Mouse (Mus musculus) spleen, postnatal 10 days (tissue): ENCODE data around the gene Nod2.

ENCODE experiments used
- DNase-seq, 2 experiments: peaks; one replicate each; pipeline ENCODE4 v3.0.0; 2021 to 2022; ENCODE audit warnings: low spot score in 2 of 2

The Nod2 gene

DNA sequence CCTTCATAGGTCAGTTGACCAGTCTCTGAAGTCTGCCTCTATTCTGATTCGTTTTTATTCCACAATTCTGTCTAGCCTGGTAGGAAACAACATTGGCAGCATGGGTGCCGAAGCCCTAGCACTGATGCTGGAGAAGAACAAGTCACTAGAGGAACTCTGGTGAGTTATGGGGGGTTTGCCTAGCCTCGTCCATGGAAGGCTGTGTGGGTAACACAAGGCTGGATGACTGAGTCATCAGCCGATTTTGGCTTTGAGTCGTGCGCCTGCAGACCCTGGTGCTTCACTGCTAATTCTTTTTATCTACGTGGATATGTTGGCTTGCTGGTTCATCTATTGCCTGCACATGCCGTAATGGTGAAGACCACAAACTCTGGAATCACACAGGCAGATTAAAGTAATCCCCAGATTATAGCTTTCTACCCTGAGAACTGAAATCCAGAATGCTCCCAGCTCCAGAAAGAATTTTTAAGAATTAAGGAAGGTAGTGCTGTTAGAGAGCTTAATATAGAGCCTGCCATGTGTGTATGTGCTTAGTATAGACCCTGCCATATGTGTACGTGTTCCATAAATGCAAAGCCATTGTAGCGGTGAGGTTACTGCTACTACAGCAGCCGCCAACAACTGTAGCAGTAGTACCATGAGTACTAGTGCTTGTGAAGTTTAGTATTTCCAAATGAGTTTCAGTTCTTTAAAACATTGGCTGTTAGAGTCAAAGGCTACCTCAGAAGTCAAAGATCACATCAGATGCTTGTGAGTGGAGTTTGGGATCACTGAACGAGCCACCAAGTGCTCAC, 28.5 kb downstream of the Nod2 start:
- DNase-seq, result no peak

DNA sequence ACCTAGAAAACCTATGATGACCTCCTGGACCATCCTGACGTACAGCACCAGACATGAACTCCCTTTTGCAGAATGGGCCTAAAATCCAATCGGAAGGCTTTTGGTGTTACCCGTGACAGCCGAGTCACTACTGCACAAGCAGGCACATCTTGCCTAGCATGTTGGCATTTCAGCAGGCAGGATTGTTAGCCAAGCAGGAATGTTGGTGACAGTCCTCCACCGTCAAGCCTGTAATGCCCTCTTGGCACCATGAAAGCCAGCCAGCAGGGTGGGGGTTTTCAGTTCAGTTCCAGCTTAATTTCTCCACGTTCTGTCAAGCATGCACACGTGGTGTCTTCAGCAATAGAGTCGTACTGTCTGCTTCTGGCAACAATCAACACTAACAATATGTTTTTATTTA, 30.0 kb downstream of the Nod2 start:
- DNase-seq, result no peak

DNA sequence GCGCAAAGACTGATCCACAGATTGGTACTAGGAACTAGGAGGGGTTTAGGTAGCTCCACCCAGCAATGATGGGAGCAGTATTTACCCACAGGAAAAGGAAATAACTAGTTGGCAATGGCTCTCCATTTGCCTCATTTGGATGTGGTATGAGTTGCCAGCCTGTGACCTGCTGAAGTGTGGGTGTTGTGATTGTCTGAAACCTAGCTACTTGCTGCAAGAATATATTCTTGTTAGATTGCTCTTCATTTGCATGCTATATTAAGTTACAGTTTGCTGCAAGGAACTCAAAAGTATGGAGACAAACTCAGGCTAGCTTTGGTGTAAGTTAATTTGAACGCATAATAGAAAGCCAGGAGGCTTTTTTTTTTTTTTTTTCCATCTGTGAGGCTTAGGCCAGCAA, 33.5 kb downstream of the Nod2 start:
- no peak for DNase-seq

DNA sequence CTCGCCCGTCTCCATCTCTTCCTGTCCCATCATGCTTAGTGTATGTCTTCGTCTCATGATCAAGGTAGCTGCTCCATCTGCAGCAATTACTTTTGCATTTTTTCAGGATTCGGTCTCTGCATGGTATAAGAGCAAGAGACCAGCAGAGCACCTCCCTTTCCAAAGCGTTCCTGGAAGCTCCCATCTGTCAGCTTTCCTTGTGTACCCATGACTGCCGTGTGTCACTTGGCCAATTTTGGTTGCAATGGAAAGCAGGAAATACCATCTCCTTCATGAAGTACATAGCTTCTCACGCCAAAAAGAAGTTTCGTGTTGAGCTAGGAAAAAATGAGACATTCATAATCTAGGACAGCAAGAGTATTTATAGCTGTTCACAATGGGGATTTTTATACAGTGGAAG, 33.9 kb downstream of the Nod2 start:
- no peak for DNase-seq

DNA sequence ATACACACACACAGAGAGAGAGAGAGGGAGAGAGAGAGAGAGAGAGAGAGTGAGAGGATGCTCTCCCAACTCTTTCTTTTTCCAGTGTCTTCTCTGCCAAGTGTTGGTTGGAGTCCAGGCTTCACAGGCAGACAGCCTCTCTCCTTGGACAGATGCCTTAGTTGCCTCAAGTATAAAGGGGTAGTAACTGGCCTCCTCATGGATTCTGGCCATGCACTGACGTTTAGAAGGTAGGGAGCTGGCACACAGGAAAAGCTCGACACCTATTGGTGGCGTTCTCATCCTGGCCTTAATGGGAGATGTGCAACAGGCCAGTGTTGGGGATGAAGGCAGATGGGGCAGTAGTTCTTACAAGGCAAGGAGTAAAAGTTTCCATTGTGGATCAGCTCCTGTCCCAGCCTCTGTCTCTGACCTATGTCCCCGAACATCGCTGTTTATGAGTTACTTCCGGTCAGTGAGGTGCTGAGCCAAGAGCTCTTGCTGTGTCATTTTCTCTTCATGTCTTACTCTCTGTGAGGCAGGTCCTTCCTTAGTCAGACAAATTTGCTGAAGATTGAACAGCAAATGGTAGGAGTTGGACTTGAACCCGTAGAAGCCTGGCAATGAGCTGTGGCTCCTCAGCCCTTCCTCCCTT, 36.7 kb downstream of the Nod2 start:
- DNase-seq, result no peak

DNA sequence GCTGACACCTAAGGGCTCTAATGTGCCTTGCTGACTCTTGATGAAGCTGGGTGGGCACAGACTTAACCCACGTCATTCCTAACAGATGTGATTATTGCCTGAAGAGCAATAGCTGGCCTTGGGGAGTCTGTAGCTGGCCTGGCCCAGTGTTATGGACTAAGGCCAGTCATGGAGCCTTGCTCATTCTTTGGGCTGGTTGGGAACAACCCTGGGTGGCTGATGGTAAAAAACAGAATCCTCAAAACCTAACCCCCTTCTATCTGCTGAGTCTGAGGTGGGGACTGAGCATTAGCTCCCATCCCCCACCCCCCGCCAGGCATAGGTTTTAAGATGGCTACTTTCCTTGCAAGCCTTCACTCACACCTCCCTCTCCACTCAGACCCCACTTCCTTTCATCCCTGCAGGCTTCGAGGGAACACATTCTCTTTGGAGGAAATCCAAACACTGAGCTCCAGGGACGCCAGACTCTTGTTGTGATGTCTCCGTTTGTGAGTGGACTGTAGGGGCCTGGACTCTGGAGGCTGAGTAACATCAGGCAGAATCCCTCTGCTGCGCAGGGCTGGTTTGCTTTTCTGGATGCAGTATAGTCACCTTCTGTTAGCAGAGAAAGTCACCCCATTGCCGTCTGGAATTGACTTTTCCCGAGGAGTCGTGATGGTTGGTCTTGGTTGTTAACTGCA, 39.3 kb downstream of the Nod2 start:
- DNase-seq, result no peak

DNA sequence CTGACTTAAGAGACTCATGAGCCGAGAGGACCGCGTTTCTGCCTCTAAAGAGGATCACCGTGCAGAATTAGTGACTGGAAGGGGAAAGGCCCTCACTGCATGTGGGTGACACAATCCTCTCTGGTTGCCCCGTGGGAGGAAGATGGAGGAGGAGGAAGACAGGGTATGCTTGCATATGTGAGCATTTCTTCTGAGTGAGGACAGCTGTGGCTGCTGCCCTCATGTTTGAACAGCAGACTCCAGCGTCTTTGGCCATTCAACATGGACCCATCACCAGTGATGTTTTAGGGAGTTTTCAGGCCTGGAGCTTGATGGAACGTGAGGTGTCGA, 39.8 kb downstream of the Nod2 start:
- DNase-seq, result no peak

DNA sequence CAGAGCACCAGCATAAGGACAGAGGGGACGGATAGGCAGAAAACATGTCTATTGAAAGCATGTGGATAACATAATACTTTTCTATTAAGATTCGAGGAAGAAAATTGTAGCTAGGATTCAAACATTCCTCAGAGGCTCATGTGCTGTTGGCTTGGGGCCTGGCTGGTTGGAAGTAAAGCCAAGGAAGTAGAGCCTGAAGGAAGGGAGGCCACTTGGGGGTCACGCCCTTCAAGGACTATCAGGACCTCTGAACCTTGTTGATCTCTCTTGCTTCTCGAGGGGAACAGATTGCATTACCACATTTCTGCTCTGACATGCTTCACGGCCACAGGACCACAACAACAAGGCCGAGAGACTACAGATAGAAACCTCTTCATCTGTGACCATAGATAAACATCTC, 42.0 kb downstream of the Nod2 start:
- peak in 1 of 2 experiments; percentile 11 for DNase-seq

DNA sequence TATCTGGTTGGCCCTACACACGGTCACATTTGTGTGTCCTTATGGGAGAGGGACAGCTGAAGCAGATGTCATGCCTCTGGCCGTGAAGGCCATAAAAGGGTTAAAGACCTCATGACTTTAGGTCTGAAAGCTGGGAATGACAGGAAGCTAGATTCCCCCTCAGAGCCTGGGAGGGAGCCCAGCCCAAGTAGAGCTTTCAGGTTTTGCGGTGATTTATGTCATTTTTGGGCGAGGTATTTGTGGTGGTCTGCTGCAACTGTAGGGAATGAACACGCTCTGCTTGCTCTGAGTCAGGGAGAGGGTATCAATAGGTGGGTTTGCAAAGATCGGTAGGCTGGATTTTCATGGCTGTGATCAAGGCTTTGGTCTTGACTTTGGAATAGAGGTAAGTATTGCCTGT, 42.8 kb downstream of the Nod2 start:
- DNase-seq, result no peak

DNA sequence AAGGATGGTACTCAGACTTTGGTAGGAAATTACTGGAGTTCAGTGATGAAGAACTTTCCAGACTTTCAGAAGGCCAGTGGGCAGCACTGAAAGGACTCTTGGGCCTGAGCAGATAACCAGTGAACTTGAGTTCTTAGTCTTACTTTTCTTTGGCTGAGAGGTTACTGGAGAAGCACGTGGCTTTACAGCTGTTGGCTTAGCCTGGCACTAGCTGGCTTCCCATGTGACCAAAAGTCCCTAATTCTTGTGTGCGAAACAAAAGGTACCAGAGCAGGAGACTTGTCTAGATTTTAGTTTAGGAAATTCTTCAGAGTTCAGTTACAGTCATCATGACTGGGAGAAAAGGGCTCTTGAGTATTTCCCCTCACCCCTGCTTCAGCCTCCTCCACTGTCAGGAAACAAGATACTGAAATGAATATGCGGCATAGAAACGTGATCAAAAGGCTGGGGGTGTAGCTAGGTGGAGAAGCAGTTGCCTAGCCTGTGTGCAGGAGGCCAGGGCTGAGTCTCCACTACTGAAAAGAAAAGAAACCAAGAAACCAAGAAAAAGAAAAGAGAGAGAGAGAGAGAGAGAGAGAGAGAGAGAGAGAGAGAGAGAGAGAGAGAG, 44.3 kb downstream of the Nod2 start:
- no peak for DNase-seq

DNA sequence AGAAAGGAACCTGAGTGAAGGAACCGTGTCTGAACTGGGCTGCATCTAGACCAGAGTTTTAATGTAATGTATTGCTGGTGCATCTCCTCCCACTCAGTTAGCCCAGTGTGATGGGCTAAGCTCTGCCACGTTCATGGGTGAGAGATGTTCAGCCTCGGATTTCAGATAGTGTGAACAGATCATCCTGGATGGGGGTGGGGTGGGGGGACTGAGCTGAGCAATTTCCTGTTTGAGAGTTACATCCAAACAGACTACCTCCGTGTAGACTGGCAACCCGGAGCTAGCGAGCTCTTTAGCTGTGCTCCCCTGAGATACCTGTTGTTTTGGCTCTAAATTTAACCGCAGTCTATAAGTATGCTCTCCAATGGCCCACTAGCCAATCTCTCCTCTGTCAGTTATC, 44.8 kb downstream of the Nod2 start:
- no peak for DNase-seq

DNA sequence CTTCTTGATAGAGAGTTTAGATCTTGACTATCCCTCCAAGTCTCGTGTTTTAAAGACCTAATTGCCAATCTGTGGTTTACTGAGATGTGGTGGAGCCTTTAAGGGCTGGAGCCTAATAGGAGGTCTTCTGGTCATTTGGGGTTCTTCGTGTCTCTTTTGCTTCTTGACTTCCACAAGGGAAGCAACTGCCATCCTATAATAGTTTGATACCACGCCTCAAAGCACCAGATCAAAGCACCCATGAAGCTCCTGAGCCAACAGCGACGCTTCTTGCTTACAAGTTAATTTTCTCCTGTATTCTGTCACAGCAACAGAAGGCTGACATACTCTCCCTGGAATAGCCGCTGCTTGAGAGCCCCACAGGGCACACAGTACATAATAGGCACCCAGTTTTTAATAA, 45.8 kb downstream of the Nod2 start:
- no peak for DNase-seq

DNA sequence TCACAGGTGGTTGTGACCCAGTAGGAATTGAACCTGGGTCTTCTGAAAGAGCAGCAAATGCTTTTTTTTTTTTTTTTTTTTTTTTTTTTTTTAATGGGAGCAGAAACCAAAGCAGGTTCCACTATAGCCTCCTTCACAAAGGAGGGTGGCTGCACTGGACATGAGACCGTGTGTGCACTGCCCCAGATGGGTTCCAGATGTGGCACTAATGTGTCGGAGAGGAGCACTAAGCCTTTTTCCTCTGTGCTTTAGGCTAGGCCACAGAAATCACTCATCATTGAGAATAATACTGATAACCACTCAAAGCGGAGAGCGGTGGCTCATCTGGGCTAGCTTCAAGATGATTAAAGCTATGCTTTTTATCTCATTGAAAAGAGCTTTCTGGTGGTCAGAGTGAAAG, 46.3 kb downstream of the Nod2 start:
- DNase-seq, result no peak

DNA sequence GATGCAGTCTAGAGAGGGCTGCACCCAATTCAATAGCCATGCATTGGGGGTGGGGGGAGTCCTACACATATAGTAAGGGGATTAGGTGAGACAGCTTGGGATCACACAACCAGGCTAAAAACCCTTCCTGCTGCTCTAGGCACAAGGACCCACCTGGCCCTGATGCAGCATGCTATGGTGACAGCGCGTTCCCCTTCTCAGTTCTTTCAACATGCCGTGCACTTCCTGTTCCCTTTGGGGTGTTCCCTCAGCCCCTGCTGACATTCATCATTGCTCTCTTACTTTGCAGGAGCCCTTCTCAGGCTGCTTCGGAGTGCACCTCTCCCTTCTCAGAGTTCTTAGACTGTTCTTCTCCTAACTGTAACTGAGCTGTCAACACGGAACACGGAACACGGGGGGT, 47.2 kb downstream of the Nod2 start:
- DNase-seq, result peak; percentile 25 to 52

DNA sequence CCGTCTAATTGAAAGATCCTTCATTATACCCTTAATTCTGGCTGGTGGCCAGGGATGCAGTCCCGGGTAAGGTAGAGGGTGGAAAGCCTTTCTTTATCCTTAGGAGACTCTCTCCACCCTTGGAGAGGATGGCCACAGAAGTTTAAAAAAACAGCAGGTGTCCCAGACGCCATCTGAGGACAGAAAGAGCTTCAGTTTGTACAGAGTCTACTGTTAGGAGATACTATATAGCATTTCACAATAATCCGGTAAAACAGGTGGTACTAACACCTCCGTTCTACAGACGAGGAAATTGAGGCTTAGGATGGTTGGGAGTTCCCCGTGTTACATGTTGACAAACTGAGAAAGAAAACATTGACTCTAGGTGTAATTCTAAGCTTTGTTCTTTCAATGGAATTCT, 49.1 kb downstream of the Nod2 start:
- no peak for DNase-seq

DNA sequence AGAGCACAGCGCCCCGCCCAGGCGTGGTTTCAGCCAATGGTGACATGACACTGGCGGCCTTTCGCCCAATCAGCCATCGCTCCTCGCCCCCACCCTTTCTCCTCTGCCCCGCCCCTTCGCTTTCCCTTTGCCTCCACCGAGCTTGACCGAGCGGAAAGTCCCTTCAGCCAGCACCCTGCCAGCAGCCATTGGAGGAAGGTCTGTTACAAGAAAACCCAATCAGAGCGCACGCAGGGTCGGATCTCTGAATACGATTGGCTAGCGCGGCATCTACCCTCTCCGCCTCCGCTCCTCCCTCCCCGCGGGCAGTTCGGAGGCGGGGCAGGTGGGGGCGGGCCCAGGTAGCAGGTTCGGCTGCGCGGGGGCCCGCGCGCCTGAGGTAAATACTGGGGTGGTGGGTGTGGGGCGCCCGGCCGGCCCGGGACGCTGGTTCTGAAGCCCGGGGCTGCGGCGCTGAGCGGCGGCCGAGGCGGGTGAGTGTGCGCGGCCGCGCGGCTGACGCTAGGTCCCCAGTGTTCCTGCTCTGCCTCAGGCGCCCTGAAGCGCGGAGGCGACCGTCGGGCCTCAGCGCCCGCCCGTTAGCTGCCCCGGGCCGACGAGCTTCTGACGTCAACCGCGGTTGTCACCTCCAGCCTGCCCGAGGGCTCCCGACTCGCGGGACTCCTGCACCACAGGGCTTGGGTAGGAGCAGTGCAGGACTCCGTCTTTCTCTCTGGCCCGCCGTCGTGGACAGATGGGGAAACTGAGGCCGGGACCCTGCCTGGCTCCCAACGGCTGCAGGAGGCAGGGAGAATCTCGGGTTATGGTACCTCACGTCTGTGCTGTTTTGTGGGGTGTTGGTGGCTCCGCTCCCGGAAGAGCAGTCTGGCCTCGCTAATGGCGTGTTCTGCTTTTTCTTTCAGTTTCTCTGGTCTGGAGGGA, 49.9 kb downstream of the Nod2 start, which contains the start of gene Cyld:
Gene Cyld (plus strand): TSS at position 308 of the 921 bp plus-strand sequence.
- peak; percentile 92 to 98 for DNase-seq

DNA sequence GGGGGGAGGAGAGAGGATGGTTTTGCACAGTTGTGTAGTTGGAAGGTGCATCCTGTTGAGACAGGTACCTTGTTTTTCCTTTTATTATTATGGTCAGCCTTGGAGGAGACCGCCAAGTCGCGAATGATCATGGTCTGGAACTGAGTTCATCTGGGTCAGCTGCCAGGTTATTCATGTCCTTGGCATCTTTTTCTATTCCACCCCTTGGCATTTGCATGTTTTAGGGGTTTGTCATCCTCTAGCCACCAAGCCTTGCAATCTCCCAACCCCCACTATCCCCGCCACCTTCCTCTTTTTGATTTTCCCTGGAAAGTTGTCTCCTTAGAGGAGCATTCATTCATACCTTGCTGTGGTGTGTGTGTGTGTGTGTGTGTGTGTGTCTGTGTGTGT, 50.5 kb downstream of the Nod2 start:
- DNase-seq, result no peak

DNA sequence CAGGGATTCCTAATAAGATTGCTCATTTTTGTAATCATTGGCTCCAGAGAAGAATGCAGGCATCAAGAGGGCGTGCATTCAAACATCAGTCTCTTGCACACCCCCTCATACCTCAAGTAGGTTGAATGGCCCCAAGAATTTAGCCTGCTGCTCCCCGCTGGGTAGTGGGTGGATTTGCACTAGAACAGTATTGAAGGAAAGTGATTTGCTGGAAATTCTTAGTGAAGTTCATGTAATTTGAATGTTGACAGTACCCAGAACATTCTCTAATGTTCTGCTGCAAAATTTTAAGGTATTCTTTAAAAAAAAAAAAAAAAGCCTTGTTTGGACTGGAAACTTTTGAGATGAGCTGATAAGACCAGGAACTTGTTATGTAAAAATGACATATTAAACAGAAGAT, 50.9 kb downstream of the Nod2 start:
- DNase-seq, result no peak

DNA sequence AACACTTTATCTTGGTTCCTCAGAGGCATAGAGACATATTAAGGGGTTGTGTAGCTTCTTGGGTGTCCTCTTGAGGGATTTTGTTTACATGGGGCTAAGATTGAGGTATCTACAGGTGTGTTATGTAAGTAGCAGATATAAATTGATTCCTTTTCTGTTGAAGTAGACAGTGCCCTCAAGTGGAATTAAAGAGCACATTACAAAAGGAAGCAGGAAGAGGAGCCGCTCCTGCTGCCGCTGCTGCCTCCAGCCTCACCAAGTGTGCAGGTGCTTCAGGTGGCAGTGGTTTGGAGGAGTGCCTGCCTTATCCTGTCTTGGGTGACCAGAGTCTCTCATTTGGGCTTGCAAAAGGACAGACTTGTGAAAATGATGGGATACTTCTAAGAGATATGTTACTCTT, 54.5 kb downstream of the Nod2 start:
- no peak for DNase-seq

DNA sequence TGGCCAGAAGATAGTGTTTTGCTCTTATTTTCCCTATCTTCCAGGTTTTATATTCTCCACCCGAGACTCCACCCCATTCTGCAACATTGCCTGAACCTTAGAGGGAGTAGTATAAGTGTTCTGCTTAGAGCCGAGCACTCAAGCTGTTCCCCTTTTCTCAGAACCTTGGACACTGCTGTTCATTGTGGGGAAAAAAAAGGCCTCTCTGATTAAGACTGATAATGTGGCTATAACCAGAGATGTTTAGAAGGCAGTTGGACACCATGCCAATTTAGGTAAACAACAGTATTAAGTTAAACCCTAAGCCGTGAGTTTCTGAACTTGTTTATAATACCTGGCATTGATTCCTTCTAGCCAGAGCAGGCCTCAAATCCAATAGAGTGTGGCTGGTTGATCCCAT, 55.7 kb downstream of the Nod2 start:
- DNase-seq, result no peak

DNA sequence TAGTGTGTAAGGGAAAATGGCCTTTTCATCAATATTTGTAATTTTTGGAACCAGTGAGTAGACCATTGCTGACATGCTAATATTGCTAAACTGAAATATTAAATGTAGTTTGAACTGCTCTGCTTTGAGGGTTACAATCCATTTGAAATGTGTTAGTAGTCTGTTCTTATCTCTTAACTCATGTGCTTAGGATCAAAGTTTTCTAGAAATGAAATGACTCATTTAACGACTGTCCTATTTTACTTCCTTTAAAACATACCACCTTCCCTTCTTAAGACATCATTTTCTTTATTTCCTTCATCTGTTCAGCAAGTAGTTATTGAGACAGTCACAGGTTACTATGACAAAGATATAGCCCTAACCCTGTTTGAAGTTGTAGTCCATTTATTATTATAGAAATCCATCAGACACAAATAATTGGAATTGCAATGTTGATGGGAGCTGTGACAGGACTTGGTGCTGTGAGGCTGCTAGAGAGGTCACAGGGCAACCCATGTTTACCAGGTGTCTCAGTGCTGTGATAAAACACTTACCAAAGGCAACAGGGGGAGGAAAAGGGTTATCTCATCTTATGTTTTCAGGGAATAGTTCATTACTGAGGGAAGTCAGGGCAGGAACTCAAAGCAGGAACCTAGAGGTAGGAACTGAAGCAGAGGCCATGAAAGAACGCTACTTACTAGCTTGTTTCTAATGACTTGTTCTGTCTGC, 76.3 kb downstream of the Nod2 start:
- no peak for DNase-seq
